Comparison of ENCODE assay signal across 30 mouse cellular contexts in genomic region chr15:95976156-95976876, GRCm38 (mm10).
DNase-seq lines count a peak whose midpoint lies in the region; ATAC-seq lines count a peak whose summit lies in the region.
"Had no signal": no experiment of that assay in that cellular context is flagged by ENCODE, and none has a peak within 500 bp of the region (broad histone marks: within the 10 kb centered on the region; RNA-seq: fewer than 3 reads in every experiment).

No protein-coding gene starts in this region.

- H3K9ac ChIP-seq in forebrain, embryonic 12.5 days: no peak overlapping the region
- H3K9ac ChIP-seq in limb, embryonic 12.5 days (replicated peaks): no peak overlapping the region
- no peak overlapping the region for H3K9ac ChIP-seq in intestine, embryonic 16.5 days (ENCODE audit: low read depth, low read length)
- H3K9ac ChIP-seq: embryonic facial prominence, embryonic 13.5 days; forebrain, embryonic 15.5 days; heart, embryonic 15.5 days; hindbrain, embryonic 13.5 days; limb, embryonic 13.5 days; liver, embryonic 12.5 days; midbrain, embryonic 13.5 days; neural tube, embryonic 12.5 days; stomach, embryonic 15.5 days had no signal

- H3K36me3 ChIP-seq in forebrain, embryonic 10.5 days (replicated peaks): peaks cover 28% of the 10 kb centered on the region
- peaks cover 23% of the 10 kb centered on the region for H3K36me3 ChIP-seq in forebrain, embryonic 12.5 days (replicated peaks)
- H3K36me3 ChIP-seq in limb, embryonic 12.5 days: peaks cover 30% of the 10 kb centered on the region
- peaks cover 28% of the 10 kb centered on the region for H3K36me3 ChIP-seq in limb, embryonic 10.5 days
- peaks cover 14% of the 10 kb centered on the region; the same call in 1 of the 2 replicates for H3K36me3 ChIP-seq in intestine, embryonic 16.5 days (ENCODE audit: control insufficient read depth, insufficient read depth, low read length)

- no peaks in the 10 kb centered on the region for H3K27me3 ChIP-seq in forebrain, embryonic 10.5 days (ENCODE audit: poor library complexity, severe bottlenecking)
- H3K27me3 ChIP-seq in forebrain, embryonic 12.5 days: no peaks in the 10 kb centered on the region
- H3K27me3 ChIP-seq in limb, embryonic 12.5 days: no peaks in the 10 kb centered on the region
- H3K27me3 ChIP-seq in limb, embryonic 10.5 days (ENCODE audit: low read depth, poor library complexity, severe bottlenecking): no peaks in the 10 kb centered on the region
- H3K27me3 ChIP-seq in intestine, embryonic 16.5 days (replicated peaks; ENCODE audit: control insufficient read depth, insufficient read depth, low read length): no peaks in the 10 kb centered on the region
- H3K27me3 ChIP-seq: embryonic facial prominence, embryonic 13.5 days; forebrain, embryonic 15.5 days; heart, embryonic 15.5 days; hindbrain, embryonic 13.5 days; limb, embryonic 13.5 days; liver, embryonic 12.5 days; midbrain, embryonic 13.5 days; neural tube, embryonic 12.5 days; stomach, embryonic 15.5 days had no signal

- H3K9me3 ChIP-seq in forebrain, embryonic 10.5 days: no peaks in the 10 kb centered on the region
- no peaks in the 10 kb centered on the region for H3K9me3 ChIP-seq in forebrain, embryonic 12.5 days
- no peaks in the 10 kb centered on the region for H3K9me3 ChIP-seq in limb, embryonic 12.5 days
- H3K9me3 ChIP-seq in limb, embryonic 10.5 days (replicated peaks): no peaks in the 10 kb centered on the region
- no peaks in the 10 kb centered on the region for H3K9me3 ChIP-seq in intestine, embryonic 16.5 days (ENCODE audit: control insufficient read depth, low read length)
- H3K9me3 ChIP-seq: embryonic facial prominence, embryonic 13.5 days; forebrain, embryonic 15.5 days; heart, embryonic 15.5 days; hindbrain, embryonic 13.5 days; limb, embryonic 13.5 days; liver, embryonic 12.5 days; midbrain, embryonic 13.5 days; neural tube, embryonic 12.5 days; stomach, embryonic 15.5 days had no signal

- WGBS in forebrain, embryonic 10.5 days: 65% methylated on average over 4 of the region's 4 CpGs
- 58% methylated on average over 4 of the region's 4 CpGs for WGBS in forebrain, embryonic 12.5 days
- WGBS in limb, embryonic 12.5 days: 74% methylated on average over 4 of the region's 4 CpGs
- WGBS in limb, embryonic 10.5 days: 77% methylated on average over 4 of the region's 4 CpGs
- WGBS in intestine, embryonic 16.5 days: 46% methylated on average over 4 of the region's 4 CpGs

- no peak for ATAC-seq in forebrain, embryonic 12.5 days (ENCODE audit: low FRiP score)
- ATAC-seq in limb, embryonic 12.5 days (ENCODE audit: insufficient number of reproducible peaks, insufficient read depth, low FRiP score, low TSS enrichment, low read depth): 0 out of 2 replicates have a peak, but pooled peaks have one; percentile 47
- peak; percentile 44; the same call in 1 of the 2 replicates for ATAC-seq in intestine, embryonic 16.5 days
- ATAC-seq: CD4-positive, CD25-positive, alpha-beta regulatory T cell, adult 4 months; forebrain, embryonic 15.5 days; liver, embryonic 12.5 days; midbrain, embryonic 13.5 days had no signal

- no peak overlapping the region for H3K4me3 ChIP-seq in forebrain, embryonic 10.5 days
- H3K4me3 ChIP-seq in forebrain, embryonic 12.5 days (replicated peaks): no peak overlapping the region
- H3K4me3 ChIP-seq in limb, embryonic 12.5 days (replicated peaks): no peak overlapping the region
- no peak overlapping the region for H3K4me3 ChIP-seq in limb, embryonic 10.5 days
- H3K4me3 ChIP-seq in intestine, embryonic 16.5 days (ENCODE audit: low read length): no peak overlapping the region
- H3K4me3 ChIP-seq: embryonic facial prominence, embryonic 13.5 days; forebrain, embryonic 15.5 days; heart, embryonic 15.5 days; hindbrain, embryonic 13.5 days; layer of hippocampus, adult 2 months; limb, embryonic 13.5 days; liver, embryonic 12.5 days; midbrain, embryonic 13.5 days; neural tube, embryonic 12.5 days; stomach, embryonic 15.5 days had no signal

- H3K4me2 ChIP-seq in forebrain, embryonic 12.5 days: no peak overlapping the region
- no peak overlapping the region for H3K4me2 ChIP-seq in limb, embryonic 12.5 days
- no peak overlapping the region for H3K4me2 ChIP-seq in intestine, embryonic 16.5 days (ENCODE audit: low read depth, low read length)
- H3K4me2 ChIP-seq: embryonic facial prominence, embryonic 13.5 days; forebrain, embryonic 15.5 days; heart, embryonic 15.5 days; hindbrain, embryonic 13.5 days; limb, embryonic 13.5 days; liver, embryonic 12.5 days; midbrain, embryonic 13.5 days; neural tube, embryonic 12.5 days; stomach, embryonic 15.5 days had no signal

- H3K27ac ChIP-seq in forebrain, embryonic 10.5 days: 0 out of 2 replicates have a peak overlapping the region, but pooled peaks have one; percentile 15
- no peak overlapping the region for H3K27ac ChIP-seq in forebrain, embryonic 12.5 days
- H3K27ac ChIP-seq in limb, embryonic 12.5 days: no peak overlapping the region
- no peak overlapping the region for H3K27ac ChIP-seq in limb, embryonic 10.5 days
- no peak overlapping the region for H3K27ac ChIP-seq in intestine, embryonic 16.5 days (ENCODE audit: low read length)
- H3K27ac ChIP-seq: embryonic facial prominence, embryonic 13.5 days; forebrain, embryonic 15.5 days; heart, embryonic 15.5 days; hindbrain, embryonic 13.5 days; layer of hippocampus, adult 2 months; limb, embryonic 13.5 days; liver, embryonic 12.5 days; midbrain, embryonic 13.5 days; neural tube, embryonic 12.5 days; stomach, embryonic 15.5 days had no signal

- H3K4me1 ChIP-seq in forebrain, embryonic 10.5 days: peaks cover 10% of the 10 kb centered on the region
- H3K4me1 ChIP-seq in forebrain, embryonic 12.5 days: no peaks in the 10 kb centered on the region
- peaks cover 12% of the 10 kb centered on the region for H3K4me1 ChIP-seq in limb, embryonic 12.5 days (replicated peaks)
- 0 out of 2 replicates have a peak, but pooled peaks cover 5% of the 10 kb centered on the region for H3K4me1 ChIP-seq in limb, embryonic 10.5 days
- no peaks in the 10 kb centered on the region for H3K4me1 ChIP-seq in intestine, embryonic 16.5 days (ENCODE audit: control insufficient read depth, insufficient read depth, low read length)
- H3K4me1 ChIP-seq: forebrain, embryonic 15.5 days; heart, embryonic 15.5 days; hindbrain, embryonic 13.5 days; liver, embryonic 12.5 days; midbrain, embryonic 13.5 days; neural tube, embryonic 12.5 days; stomach, embryonic 15.5 days had no signal

- no peak for DNase-seq in forebrain, embryonic 10.5 days (ENCODE audit: extremely low spot score, low spot score)
- no peak for DNase-seq in limb, embryonic 10.5 days (ENCODE audit: low spot score)
- peak; percentile 16 for DNase-seq in 3T3-L1 (ENCODE audit: low read depth, low spot score)
- no peak for DNase-seq in urinary bladder, postnatal 36 days (ENCODE audit: low spot score in 2 of 2)
- DNase-seq: adrenal gland, adult 8-10 months; cerebellum, adult 18-20 months; cerebellum, postnatal 14 days; embryo, embryonic 11 days; gastrocnemius, postnatal 14 days; heart, postnatal 36 days; kidney, adult 8-10 months; kidney, postnatal 25 days; layer of hippocampus, postnatal 36 days; lung, postnatal 14 days; right cerebral cortex, postnatal 25 days; thymus, postnatal 25 days had no signal
